Mouse (Mus musculus) embryonic facial prominence, embryonic 12.5 days (tissue): ENCODE measurements at regions not wholly inside any gene's neighbourhood (a gene's known extent, or its start where the extent isn't known, plus 50 kb on each side); places are given as distances from the start of the nearest gene placed in this dataset.

ENCODE experiments used
- ATAC-seq: fragments of 200-750 bp; cut with Nextera tagmentation; 2 replicates; pipeline ENCODE4 v1.8.0; 2017; ENCODE audit not compliant: insufficient number of reproducible peaks, insufficient read depth, low FRiP score, low TSS enrichment
- H3K27ac ChIP-seq: fragments of 300-500 bp; sonication (generic); 2 replicates; pipeline ENCODE4 v1.5.1; 2016; ENCODE audit warnings: mild to moderate bottlenecking
- H3K27me3 ChIP-seq: fragments of 300-500 bp; sonication (generic); 2 replicates; pipeline ENCODE4 v1.6.1; 2016; ENCODE audit warnings: mild to moderate bottlenecking, moderate library complexity
- H3K36me3 ChIP-seq: fragments of 300-500 bp; sonication (generic); 2 replicates; pipeline ENCODE4 v1.6.1; 2016; ENCODE audit warnings: mild to moderate bottlenecking
- H3K4me1 ChIP-seq: fragments of 300-500 bp; sonication (generic); 2 replicates; pipeline ENCODE4 v1.6.1; 2016
- H3K4me2 ChIP-seq: fragments of 300-500 bp; sonication (generic); replicated peaks from 2 replicates; pipeline ENCODE4 v1.6.1; 2016; ENCODE audit warnings: mild to moderate bottlenecking, moderate library complexity
- H3K4me3 ChIP-seq: fragments of 300-500 bp; sonication (generic); 2 replicates; pipeline ENCODE4 v1.5.1; 2016; ENCODE audit warnings: mild to moderate bottlenecking
- H3K9ac ChIP-seq: fragments of 300-500 bp; sonication (generic); 2 replicates; pipeline ENCODE4 v1.6.1; 2016; ENCODE audit warnings: mild to moderate bottlenecking, moderate library complexity
- H3K9me3 ChIP-seq: fragments of 300-500 bp; sonication (generic); 2 replicates; pipeline ENCODE4 v1.6.1; 2016; ENCODE audit warnings: mild to moderate bottlenecking, moderate library complexity
- WGBS: fragments of 180-500 bp; shearing (Covaris S2); methylation state at CpG from one replicate; pipeline ENCODE4 v1.1.7; 2016; 5-methylcytosine and 5-hydroxymethylcytosine counted together

GRCm38 (mm10) chr13:26518425-26518824 is 251.5 kb downstream of the Hdgfl1 start:
- Histone ChIP-seq H3K27ac (no peak overlapping the region), H3K36me3 (no peaks in the 10 kb centered on the region), H3K9ac (no peak overlapping the region), H3K4me2 (no peak overlapping the region), H3K4me3 (no peak overlapping the region), H3K4me1 (no peaks in the 10 kb centered on the region), H3K9me3 (no peaks in the 10 kb centered on the region), H3K27me3 (no peaks in the 10 kb centered on the region)
- ATAC-seq: no peak
- 71% methylated on average over 5 of the region's 5 CpGs for WGBS

GRCm38 (mm10) chr13:26517646-26518045 is 252.3 kb downstream of the Hdgfl1 start:
- H3K9ac ChIP-seq: no peak overlapping the region
- no peaks in the 10 kb centered on the region for H3K27me3 ChIP-seq
- H3K36me3 ChIP-seq: no peaks in the 10 kb centered on the region
- H3K9me3 ChIP-seq: no peaks in the 10 kb centered on the region
- no peak overlapping the region for H3K27ac ChIP-seq
- no peak overlapping the region for H3K4me2 ChIP-seq
- no peaks in the 10 kb centered on the region for H3K4me1 ChIP-seq
- ATAC-seq: no peak
- no peak overlapping the region for H3K4me3 ChIP-seq
- 72% methylated on average over 4 of the region's 4 CpGs for WGBS

GRCm38 (mm10) chr13:26510448-26510847 is 259.5 kb downstream of the Hdgfl1 start:
- ATAC-seq: no peak
- H3K27ac ChIP-seq: no peak overlapping the region
- H3K4me2 ChIP-seq: no peak overlapping the region
- no peaks in the 10 kb centered on the region for H3K9me3 ChIP-seq
- no peaks in the 10 kb centered on the region for H3K27me3 ChIP-seq
- WGBS: 79% methylated on average over 4 of the region's 4 CpGs
- H3K9ac ChIP-seq: no peak overlapping the region
- H3K4me3 ChIP-seq: no peak overlapping the region
- H3K4me1 ChIP-seq: no peaks in the 10 kb centered on the region
- no peaks in the 10 kb centered on the region for H3K36me3 ChIP-seq

GRCm38 (mm10) chr13:26509841-26510240 is 260.1 kb downstream of the Hdgfl1 start:
- Histone ChIP-seq H3K27ac (no peak overlapping the region), H3K4me3 (no peak overlapping the region), H3K27me3 (no peaks in the 10 kb centered on the region), H3K36me3 (no peaks in the 10 kb centered on the region), H3K9ac (no peak overlapping the region), H3K4me2 (no peak overlapping the region), H3K9me3 (no peaks in the 10 kb centered on the region), H3K4me1 (no peaks in the 10 kb centered on the region)
- WGBS: 84% methylated on average over 3 of the region's 3 CpGs
- ATAC-seq: no peak

- Histone ChIP-seq H3K27ac (no peak overlapping the region), H3K9me3 (no peaks in the 10 kb centered on the region), H3K36me3 (no peaks in the 10 kb centered on the region), H3K9ac (no peak overlapping the region), H3K4me2 (no peak overlapping the region), H3K4me3 (no peak overlapping the region), H3K27me3 (no peaks in the 10 kb centered on the region), H3K4me1 (no peaks in the 10 kb centered on the region)
- 93% methylated on average over 1 of the region's 1 CpGs for WGBS
- ATAC-seq: no peak
These were observed 266.2 kb downstream of the Hdgfl1 start for GRCm38 (mm10) chr13:26503744-26504143.

GRCm38 (mm10) chr13:26497086-26497485 is 272.9 kb downstream of the Hdgfl1 start:
- no peak for ATAC-seq
- no peak overlapping the region for H3K4me3 ChIP-seq
- H3K4me2 ChIP-seq: no peak overlapping the region
- H3K27me3 ChIP-seq: no peaks in the 10 kb centered on the region
- H3K27ac ChIP-seq: no peak overlapping the region
- WGBS: 74% methylated on average over 2 of the region's 2 CpGs
- H3K9me3 ChIP-seq: no peaks in the 10 kb centered on the region
- no peaks in the 10 kb centered on the region for H3K36me3 ChIP-seq
- H3K4me1 ChIP-seq: no peaks in the 10 kb centered on the region
- no peak overlapping the region for H3K9ac ChIP-seq

- H3K27me3 ChIP-seq: no peaks in the 10 kb centered on the region
- no peak overlapping the region for H3K4me2 ChIP-seq
- ATAC-seq: no peak
- no peaks in the 10 kb centered on the region for H3K36me3 ChIP-seq
- H3K27ac ChIP-seq: no peak overlapping the region
- H3K9me3 ChIP-seq: no peaks in the 10 kb centered on the region
- H3K9ac ChIP-seq: no peak overlapping the region
- H3K4me1 ChIP-seq: no peaks in the 10 kb centered on the region
- H3K4me3 ChIP-seq: no peak overlapping the region
These were observed 274.1 kb downstream of the Hdgfl1 start for GRCm38 (mm10) chr13:26495871-26496270.

- no peak for ATAC-seq
- Histone ChIP-seq H3K27me3 (no peaks in the 10 kb centered on the region), H3K9ac (no peak overlapping the region), H3K27ac (no peak overlapping the region), H3K4me2 (no peak overlapping the region), H3K36me3 (no peaks in the 10 kb centered on the region), H3K9me3 (no peaks in the 10 kb centered on the region), H3K4me3 (no peak overlapping the region), H3K4me1 (0 out of 2 replicates have a peak, but pooled peaks cover 1% of the 10 kb centered on the region)
- 71% methylated on average over 3 of the region's 3 CpGs for WGBS
These were observed 300.6 kb downstream of the Hdgfl1 start for GRCm38 (mm10) chr13:26469343-26469742.

- Histone ChIP-seq H3K36me3 (no peaks in the 10 kb centered on the region), H3K9me3 (no peaks in the 10 kb centered on the region), H3K4me1 (0 out of 2 replicates have a peak, but pooled peaks cover 5% of the 10 kb centered on the region), H3K4me2 (no peak overlapping the region), H3K9ac (no peak overlapping the region), H3K4me3 (no peak overlapping the region), H3K27me3 (no peaks in the 10 kb centered on the region), H3K27ac (no peak overlapping the region)
- no peak for ATAC-seq
These were observed 302.4 kb downstream of the Hdgfl1 start for GRCm38 (mm10) chr13:26467526-26467925.

GRCm38 (mm10) chr13:26464523-26464922 is 305.4 kb downstream of the Hdgfl1 start:
- 44% methylated on average over 2 of the region's 2 CpGs for WGBS
- H3K9ac ChIP-seq: no peak overlapping the region
- no peaks in the 10 kb centered on the region for H3K9me3 ChIP-seq
- no peaks in the 10 kb centered on the region for H3K27me3 ChIP-seq
- H3K4me3 ChIP-seq: no peak overlapping the region
- H3K4me1 ChIP-seq: 0 out of 2 replicates have a peak, but pooled peaks cover 5% of the 10 kb centered on the region
- no peaks in the 10 kb centered on the region for H3K36me3 ChIP-seq
- no peak overlapping the region for H3K4me2 ChIP-seq
- no peak for ATAC-seq
- no peak overlapping the region for H3K27ac ChIP-seq

GRCm38 (mm10) chr13:26464096-26464495 is 305.9 kb downstream of the Hdgfl1 start:
- Histone ChIP-seq H3K27ac (no peak overlapping the region), H3K9me3 (no peaks in the 10 kb centered on the region), H3K4me3 (no peak overlapping the region), H3K27me3 (no peaks in the 10 kb centered on the region), H3K36me3 (no peaks in the 10 kb centered on the region), H3K4me1 (0 out of 2 replicates have a peak, but pooled peaks cover 5% of the 10 kb centered on the region), H3K9ac (no peak overlapping the region), H3K4me2 (no peak overlapping the region)
- no peak for ATAC-seq

GRCm38 (mm10) chr13:26457487-26458253 is 312.3 kb downstream of the Hdgfl1 start:
- H3K4me3 ChIP-seq: no peak overlapping the region
- no peak overlapping the region for H3K27ac ChIP-seq
- no peak overlapping the region for H3K4me2 ChIP-seq
- ATAC-seq: no peak
- no peaks in the 10 kb centered on the region for H3K9me3 ChIP-seq
- no peaks in the 10 kb centered on the region for H3K36me3 ChIP-seq
- 72% methylated on average over 4 of the region's 4 CpGs for WGBS
- H3K27me3 ChIP-seq: no peaks in the 10 kb centered on the region
- no peak overlapping the region for H3K9ac ChIP-seq
- H3K4me1 ChIP-seq: no peaks in the 10 kb centered on the region
